Mouse (Mus musculus) right cerebral cortex, postnatal 25 days (tissue): ENCODE results near the gene Gm42906.

Experiments
- DNase-seq: peaks from one replicate; pipeline ENCODE4 v3.0.0; 2022

Gm42906 gene

GRCm38 (mm10) chr5:151104354-151105053 is 323.5 kb downstream of the Gm42906 start:
- DNase-seq: no peak

DNA sequence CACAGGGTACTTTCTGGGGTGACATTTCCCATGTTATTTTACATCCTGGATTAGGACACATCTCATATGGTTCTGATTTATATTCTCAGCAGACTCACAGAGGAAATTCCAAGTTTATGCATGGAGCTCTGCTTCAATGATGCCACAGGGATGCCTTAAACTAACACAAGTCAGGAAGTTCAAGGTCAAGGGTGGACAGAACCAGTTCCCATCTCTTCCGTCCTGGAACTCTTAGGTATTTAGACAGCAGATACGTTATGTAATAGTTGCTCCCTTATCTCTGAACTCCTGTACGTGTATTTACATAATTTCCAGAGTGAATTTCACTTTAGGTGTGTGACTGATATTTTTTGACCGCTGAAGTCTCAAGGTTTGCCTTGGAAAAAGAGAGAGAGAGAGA is 324.7 kb downstream of the Gm42906 start:
- DNase-seq: no peak

DNA sequence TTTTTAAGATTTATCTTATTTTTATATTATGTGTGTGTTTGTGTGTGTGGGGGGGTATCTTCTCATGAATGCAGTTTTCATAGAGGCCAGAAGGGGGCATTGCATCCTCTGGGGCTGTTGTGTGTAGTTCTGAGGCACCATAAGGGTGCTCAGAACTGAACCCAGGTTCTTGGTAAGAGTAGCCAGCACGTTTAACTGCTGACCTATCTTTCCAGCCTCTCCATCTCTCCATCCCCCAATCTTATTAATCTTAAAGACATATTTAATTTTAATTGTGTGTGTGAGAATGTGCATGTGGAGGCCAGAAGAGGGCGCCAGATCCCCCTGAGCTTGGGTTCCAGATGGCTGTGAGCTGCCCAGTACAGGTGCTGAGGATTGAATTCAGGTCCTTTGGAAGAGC is 325.7 kb downstream of the Gm42906 start:
- DNase-seq: no peak

DNA sequence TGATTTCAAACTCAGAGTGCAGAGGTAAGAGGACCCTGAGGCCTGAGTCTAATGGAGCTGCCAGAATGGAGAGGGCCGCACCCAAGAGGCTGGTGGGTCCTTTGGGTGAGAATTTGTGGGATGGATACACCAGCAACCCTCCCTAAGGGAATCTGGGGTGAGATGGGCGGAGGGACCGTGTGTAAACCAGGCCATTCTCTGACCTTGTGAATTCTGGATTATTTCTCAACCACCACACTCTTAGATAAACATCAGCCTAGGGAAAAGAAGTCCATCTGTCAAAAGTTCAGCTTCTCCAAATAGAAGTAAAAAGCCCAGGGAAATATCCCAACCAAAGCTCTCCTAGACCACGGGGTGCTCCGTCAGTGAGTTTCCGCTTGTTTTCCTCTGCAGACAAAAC is 332.0 kb downstream of the Gm42906 start:
- no peak for DNase-seq

GRCm38 (mm10) chr5:151092886-151093665 is 334.9 kb downstream of the Gm42906 start:
- no peak for DNase-seq

GRCm38 (mm10) chr5:151090996-151091395 is 337.0 kb downstream of the Gm42906 start:
- no peak for DNase-seq

DNA sequence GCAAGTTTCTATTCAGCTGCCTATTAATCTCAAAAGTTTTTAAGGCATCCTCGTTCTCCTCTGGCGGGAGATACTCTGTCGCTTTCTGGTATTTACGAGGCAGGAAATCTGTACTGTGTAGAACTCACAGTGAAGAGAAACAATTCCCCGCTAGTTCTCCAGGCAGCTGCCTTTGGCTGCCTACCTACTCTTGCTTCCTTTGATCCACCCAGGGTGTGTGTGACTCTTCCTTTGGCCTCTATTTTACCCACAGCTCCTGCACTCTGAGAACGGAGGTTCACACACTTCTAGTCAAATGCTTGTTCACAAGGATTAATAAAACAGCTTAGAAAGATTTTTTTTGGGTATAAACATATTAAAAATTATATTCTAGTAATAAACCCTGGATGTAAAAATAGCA is 338.8 kb downstream of the Gm42906 start:
- DNase-seq: no peak

- no peak for DNase-seq
These were observed 341.3 kb downstream of the Gm42906 start for GRCm38 (mm10) chr5:151086425-151087202.

- no peak for DNase-seq
These were observed 342.2 kb downstream of the Gm42906 start for GRCm38 (mm10) chr5:151085749-151086148.

DNA sequence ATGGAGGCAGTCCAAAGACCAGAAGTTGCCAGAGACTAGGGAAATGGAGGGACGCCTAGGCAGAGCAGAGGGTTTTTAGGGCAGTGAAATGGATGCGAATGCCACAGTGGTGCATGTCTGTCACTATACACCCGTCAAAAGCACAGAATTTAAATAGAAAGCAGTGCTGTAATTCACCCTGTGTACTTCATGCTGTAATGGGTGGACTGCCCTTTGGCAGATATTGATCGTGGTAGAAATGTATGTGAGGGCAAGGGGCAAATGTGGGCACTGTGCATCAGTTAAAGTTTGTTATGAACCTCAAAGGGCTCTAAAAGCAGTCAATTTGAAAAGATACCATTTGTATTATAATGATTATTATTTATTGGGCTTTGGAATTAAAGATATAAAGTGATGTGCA is 347.7 kb downstream of the Gm42906 start:
- no peak for DNase-seq

GRCm38 (mm10) chr5:151077953-151078352 is 350.0 kb downstream of the Gm42906 start:
- DNase-seq: no peak

DNA sequence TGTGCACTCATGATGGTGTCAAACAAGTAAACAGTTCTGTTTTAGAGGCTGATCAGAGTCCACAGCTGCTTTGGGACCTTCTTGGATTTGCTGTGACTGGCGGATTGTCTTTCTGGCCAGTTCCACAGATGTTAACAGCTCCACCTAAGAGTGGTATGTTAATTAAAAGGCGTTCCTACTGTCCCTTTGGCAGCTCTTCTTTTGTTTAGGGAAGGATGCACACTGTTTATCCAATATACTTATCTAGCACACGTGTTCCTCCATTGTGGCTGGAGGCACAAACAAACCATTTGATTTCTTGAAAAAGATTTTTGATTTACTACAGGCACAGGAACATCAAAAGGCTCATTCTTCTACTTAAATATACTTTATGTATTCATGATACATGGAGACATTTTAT is 351.0 kb downstream of the Gm42906 start:
- no peak for DNase-seq

- no peak for DNase-seq
These were observed 353.7 kb downstream of the Gm42906 start for GRCm38 (mm10) chr5:151074282-151074681.

- DNase-seq: no peak
These were observed 356.5 kb downstream of the Gm42906 start for GRCm38 (mm10) chr5:151071430-151071829.

- no peak for DNase-seq
These were observed 357.1 kb downstream of the Gm42906 start for GRCm38 (mm10) chr5:151070896-151071295.

GRCm38 (mm10) chr5:151069569-151069968 is 358.4 kb downstream of the Gm42906 start:
- no peak for DNase-seq

GRCm38 (mm10) chr5:151066016-151066415 is 361.9 kb downstream of the Gm42906 start:
- no peak for DNase-seq

DNA sequence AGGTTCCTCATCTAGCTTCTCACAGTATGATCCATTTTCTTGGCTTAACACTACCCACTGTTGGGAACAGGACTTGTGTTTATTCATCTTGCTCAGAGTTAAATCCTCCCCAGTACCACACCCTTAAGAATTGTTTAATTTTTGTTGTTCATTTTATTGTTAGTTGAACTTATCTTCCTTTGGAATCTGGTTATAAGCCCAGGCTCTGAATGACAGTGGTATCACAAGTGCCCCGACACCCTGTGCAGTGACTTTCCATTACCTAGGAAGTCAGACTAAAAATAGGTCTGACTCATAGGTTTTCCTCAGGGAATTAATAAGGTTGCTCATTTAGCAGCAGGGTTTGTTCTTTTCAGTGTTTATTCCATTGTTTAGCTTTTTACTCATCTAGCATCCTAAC is 362.7 kb downstream of the Gm42906 start:
- no peak for DNase-seq

DNA sequence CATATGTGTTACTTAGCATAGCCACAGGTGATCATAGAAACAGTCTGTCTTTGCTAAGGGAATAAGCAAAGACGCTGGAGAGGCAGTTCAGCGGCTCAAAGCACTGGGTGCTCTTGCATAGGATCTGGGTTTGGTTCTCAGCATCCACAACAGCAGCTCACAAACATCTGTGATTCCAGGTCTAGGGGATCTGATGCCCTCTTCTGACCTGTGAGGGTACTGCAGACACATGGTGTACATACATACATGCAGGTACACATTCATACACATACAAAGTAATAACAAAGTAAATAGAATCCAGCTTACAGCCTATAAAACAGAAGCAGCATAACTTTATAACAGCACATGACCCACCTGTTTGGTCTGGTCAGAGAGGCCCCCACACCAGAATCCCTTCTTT is 366.0 kb downstream of the Gm42906 start:
- DNase-seq: no peak

DNA sequence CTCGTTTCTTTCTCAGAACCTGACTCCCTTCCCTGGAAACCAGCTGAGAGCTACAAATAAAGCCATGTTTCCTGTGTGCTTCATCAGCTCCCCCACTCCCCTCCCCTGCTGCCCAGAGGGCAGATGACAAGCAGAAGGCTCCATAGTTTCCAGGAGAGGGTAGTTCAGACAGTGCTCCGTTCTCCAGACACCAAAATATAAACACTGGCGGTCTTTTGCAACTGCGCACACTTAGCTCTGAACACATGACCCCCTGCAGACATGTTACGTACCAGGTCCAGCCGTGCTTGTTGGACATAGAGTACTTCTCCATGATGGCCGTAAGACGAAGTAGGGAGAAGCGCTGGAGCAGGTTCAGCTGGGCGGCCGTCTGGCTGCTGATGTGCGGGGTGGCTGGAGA is 367.5 kb downstream of the Gm42906 start:
- DNase-seq: no peak

GRCm38 (mm10) chr5:151059772-151060171 is 368.2 kb downstream of the Gm42906 start:
- DNase-seq: peak; percentile 49

DNA sequence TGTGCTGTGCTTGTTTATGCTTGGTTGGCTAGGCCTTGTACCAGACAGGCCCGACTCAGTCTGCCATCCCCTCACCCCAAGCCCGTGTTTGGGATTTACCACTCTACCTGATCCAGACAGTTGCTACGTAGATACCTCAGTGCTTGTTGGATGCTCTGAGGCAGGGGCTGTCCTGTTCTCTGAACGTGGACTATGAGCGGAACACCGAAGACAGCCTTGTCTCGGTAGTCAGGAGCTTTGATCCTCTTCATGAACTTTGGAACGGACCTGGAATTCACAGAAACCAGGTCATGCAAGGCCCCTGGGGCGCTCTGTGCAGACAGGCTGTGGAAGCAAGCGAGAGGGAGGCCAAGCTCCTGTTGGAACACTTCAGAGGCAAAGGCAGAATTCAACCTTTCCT is 368.6 kb downstream of the Gm42906 start:
- DNase-seq: no peak

DNA sequence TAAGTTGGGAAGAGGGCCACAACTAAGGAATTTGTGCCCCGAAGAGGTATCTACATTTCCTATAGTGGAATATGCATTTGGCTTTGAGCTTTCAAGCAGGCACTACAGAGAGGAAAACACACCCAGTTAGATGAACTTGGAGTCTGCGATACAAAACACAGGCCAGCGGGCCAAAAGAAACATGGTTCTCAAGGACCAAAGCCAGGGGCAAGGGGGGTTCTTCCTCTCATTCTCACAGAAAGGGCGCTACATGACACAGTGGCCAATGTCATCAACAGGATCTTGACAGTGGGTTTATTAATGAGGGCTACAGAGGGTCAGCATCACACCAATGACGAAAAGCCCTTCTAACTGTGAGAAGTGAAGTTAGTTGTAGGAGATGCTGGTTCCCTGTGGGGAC is 370.2 kb downstream of the Gm42906 start:
- DNase-seq: no peak

DNA sequence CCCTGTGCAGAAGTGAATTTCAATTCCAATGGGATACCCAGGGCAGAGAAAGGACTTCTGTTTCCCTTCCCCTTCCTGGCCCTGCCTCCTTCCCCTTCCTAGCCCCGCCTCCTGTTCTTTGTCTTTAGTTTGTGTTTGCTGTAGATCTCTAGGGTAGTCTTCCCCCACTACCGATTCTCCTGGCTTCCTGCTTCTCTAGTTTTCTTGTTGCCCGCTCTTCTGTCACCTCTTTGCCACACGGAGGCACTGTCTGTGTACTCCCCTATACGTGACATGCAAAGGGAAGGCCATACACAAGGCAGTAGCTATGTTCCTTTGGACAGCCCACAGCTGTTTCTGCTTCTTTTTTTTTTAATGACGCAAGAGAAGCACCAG is 371.1 kb downstream of the Gm42906 start:
- no peak for DNase-seq
